Mouse (Mus musculus): ENCODE results near the gene Slc15a4. TPM values are rescaled to one million over a fixed set of nuclear protein-coding genes. Genes with fewer than 3 reads are reported as not detected.
A peak's percentile ranks its signal among the peaks of the same experiment; 100 is the strongest.

Slc15a4 gene
- polyA plus RNA-seq, 2 experiments from 2014 or later = 3.2 to 4.1 TPM

- no peak for ATAC-seq
Measured at GRCm38 (mm10) chr5:127620371-127620770, 12.3 kb downstream of the Slc15a4 start.

GRCm38 (mm10) chr5:127618834-127619233 is 13.9 kb downstream of the Slc15a4 start:
- no peak for ATAC-seq

- peak; percentile 95 for ATAC-seq
Measured at GRCm38 (mm10) chr5:127616884-127617635, 15.6 kb downstream of the Slc15a4 start.

- ATAC-seq = no peak
Measured at GRCm38 (mm10) chr5:127616151-127616550, 16.5 kb downstream of the Slc15a4 start.

- no peak for ATAC-seq
Measured at GRCm38 (mm10) chr5:127615459-127615858, 17.2 kb downstream of the Slc15a4 start.

- no peak for ATAC-seq
Measured at GRCm38 (mm10) chr5:127612397-127612796, 20.3 kb downstream of the Slc15a4 start.

- no peak for ATAC-seq
Measured at GRCm38 (mm10) chr5:127611881-127612280, 20.8 kb downstream of the Slc15a4 start.

- no peak for ATAC-seq
Measured at GRCm38 (mm10) chr5:127610787-127611509, 21.7 kb downstream of the Slc15a4 start.

- no peak for ATAC-seq
Measured at GRCm38 (mm10) chr5:127609191-127609714, 23.4 kb downstream of the Slc15a4 start.

- ATAC-seq = no peak
Measured at GRCm38 (mm10) chr5:127607507-127607906, 25.2 kb downstream of the Slc15a4 start.

- ATAC-seq = no peak
Measured at GRCm38 (mm10) chr5:127602996-127603395, 29.7 kb downstream of the Slc15a4 start.

- no peak for ATAC-seq
Measured at GRCm38 (mm10) chr5:127596862-127597261, 35.8 kb downstream of the Slc15a4 start.

GRCm38 (mm10) chr5:127595676-127596075 is 37.0 kb downstream of the Slc15a4 start:
- no peak for ATAC-seq

- no peak for ATAC-seq
Measured at GRCm38 (mm10) chr5:127592854-127593253, 39.8 kb downstream of the Slc15a4 start.

GRCm38 (mm10) chr5:127592406-127592805 is 40.3 kb downstream of the Slc15a4 start:
- ATAC-seq = no peak

- no peak for ATAC-seq
Measured at GRCm38 (mm10) chr5:127587854-127588253, 44.8 kb downstream of the Slc15a4 start.

- no peak for ATAC-seq
Measured at GRCm38 (mm10) chr5:127583658-127584057, 49.0 kb downstream of the Slc15a4 start.

GRCm38 (mm10) chr5:127577419-127577818 is 55.3 kb downstream of the Slc15a4 start:
- no peak for ATAC-seq

GRCm38 (mm10) chr5:127567165-127567741 is 65.4 kb downstream of the Slc15a4 start:
- no peak for ATAC-seq

- no peak for ATAC-seq
Measured at GRCm38 (mm10) chr5:127561086-127561485, 71.6 kb downstream of the Slc15a4 start.

- no peak for ATAC-seq
Measured at GRCm38 (mm10) chr5:127548136-127548535, 84.6 kb downstream of the Slc15a4 start.

GRCm38 (mm10) chr5:127546585-127546991 is 86.1 kb downstream of the Slc15a4 start:
- no peak for ATAC-seq
